Mouse (Mus musculus): ENCODE measurements at regions not wholly inside any gene's neighbourhood (a gene's known extent, or its start where the extent isn't known, plus 50 kb on each side); places are given as distances from the start of the nearest gene placed in this dataset.

DNA sequence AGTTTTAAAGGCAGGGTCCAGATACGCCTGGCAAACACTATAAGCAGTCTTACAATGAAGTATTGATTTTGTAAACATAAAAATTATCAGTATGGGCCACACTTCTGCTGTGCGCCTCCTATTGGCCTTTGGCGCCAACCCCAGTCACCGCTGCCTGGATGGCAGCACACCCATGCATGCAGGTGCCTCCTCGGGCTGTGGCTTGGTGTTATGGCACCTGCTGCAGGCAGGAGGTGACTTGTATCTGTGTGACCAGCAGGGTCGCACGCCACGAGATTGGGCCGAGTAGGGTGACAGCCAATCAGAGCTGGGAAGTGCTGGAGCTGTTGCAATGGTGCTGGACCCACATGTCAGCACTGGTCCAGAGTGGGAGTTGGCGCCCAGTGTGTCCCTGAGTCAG lies 53.4 kb upstream of the Fcho1 start:
- TF ChIP-seq CTCF (IDR thresholded peaks at IDR 0.05; ENCODE audit: low read depth) (no peak), EP300 (IDR thresholded peaks at IDR 0.05; ENCODE audit: low read depth) (no peak)
- WGBS = 79% methylated on average over 10 of the region's 10 CpGs

More for the DNA sequence above, 53.4 kb upstream of the Fcho1 start:
- Histone ChIP-seq H3K27me3 (ENCODE audit: control insufficient read depth, insufficient read depth, low read length) (no peaks in the 10 kb centered on the region), H3K4me1 (ENCODE audit: control insufficient read depth, insufficient read depth) (no peaks in the 10 kb centered on the region), H3K9me3 (replicated peaks; ENCODE audit: control insufficient read depth, low read length) (no peaks in the 10 kb centered on the region), H3K4me3 (ENCODE audit: low read depth, low read length) (no peak overlapping the region), H3K9ac (replicated peaks; ENCODE audit: low read depth, low read length) (no peak overlapping the region), H3K36me3 (replicated peaks; ENCODE audit: control insufficient read depth, insufficient read depth, low read length) (no peaks in the 10 kb centered on the region), H3K27ac (ENCODE audit: low read depth) (no peak overlapping the region), H3K4me2 (ENCODE audit: low read depth, low read length) (no peak overlapping the region)
- DNase-seq (ENCODE audit: low spot score) = no peak
- ATAC-seq (ENCODE audit: insufficient read depth, low read depth) = no peak

Measured in heart, postnatal 0 days (tissue).